Mouse (Mus musculus): ENCODE data around the gene Serpina16. TPM values are rescaled to one million over a fixed set of nuclear protein-coding genes. Genes with fewer than 3 reads are reported as not detected.

The Serpina16 gene
- polyA plus RNA-seq, 1 experiment from 2014 or later, result not detected

DNA sequence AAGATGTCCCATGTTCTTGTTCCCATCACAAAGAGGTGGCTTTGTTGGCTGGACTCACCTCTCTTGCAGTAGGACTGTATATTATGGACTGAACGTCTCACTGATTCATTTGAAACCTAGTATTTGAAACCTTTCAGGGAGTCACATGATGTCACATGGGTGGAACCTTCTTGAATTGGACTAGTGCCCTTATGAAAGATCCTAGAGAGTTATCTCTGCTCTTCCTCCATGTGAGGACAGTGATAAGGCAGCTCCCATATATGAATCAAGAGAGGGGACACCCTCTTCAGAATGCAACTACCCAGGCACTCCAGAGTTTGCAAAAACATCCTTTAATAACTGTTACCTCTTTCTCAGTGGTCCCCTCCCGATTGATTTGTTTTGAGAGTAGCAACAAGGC, 29.6 kb downstream of the Serpina16 start:
- Histone ChIP-seq H3K36me3 (ENCODE audit: control insufficient read depth, insufficient read depth, low read length) (no peaks in the 10 kb centered on the region), H3K9ac (ENCODE audit: low read depth, low read length) (no peak overlapping the region), H3K27me3 (ENCODE audit: control insufficient read depth, insufficient read depth, low read depth, low read length) (no peaks in the 10 kb centered on the region), H3K4me2 (ENCODE audit: low read length) (no peak overlapping the region), H3K4me3 (ENCODE audit: low read depth, low read length) (no peak overlapping the region), H3K27ac (ENCODE audit: low read length) (no peak overlapping the region), H3K4me1 (ENCODE audit: control insufficient read depth, insufficient read depth, low read length) (no peaks in the 10 kb centered on the region), H3K9me3 (replicated peaks; ENCODE audit: control insufficient read depth, low read length, poor library complexity, severe bottlenecking) (no peaks in the 10 kb centered on the region)
- WGBS, result 79% methylated on average over 2 of the region's 2 CpGs
- no peak for ATAC-seq

DNA sequence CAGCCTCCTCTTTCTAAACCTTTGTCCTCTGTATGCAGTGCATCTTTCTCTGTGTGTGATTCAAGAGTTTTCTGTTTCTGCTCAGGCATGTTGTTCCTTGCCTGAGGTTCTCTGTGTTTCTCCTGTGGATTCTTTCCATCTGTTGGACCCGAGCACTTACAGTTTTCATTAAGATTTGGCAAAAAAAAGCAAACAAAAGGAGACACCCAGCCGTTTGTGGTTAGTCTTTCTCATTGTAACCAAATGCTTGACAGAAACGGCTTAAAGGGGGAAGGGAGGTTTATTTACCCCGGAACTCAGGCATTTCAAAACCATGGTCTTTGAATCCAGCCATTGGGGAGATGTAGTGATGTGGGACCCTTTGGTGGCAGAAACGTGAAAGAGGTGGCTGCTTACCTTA, 31.3 kb downstream of the Serpina16 start:
- Histone ChIP-seq H3K36me3 (ENCODE audit: control insufficient read depth, insufficient read depth, low read length) (no peaks in the 10 kb centered on the region), H3K27me3 (ENCODE audit: control insufficient read depth, insufficient read depth, low read depth, low read length) (no peaks in the 10 kb centered on the region), H3K9ac (ENCODE audit: low read depth, low read length) (no peak overlapping the region), H3K4me1 (ENCODE audit: control insufficient read depth, insufficient read depth, low read length) (no peaks in the 10 kb centered on the region), H3K27ac (ENCODE audit: low read length) (no peak overlapping the region), H3K4me3 (ENCODE audit: low read depth, low read length) (no peak overlapping the region), H3K4me2 (ENCODE audit: low read length) (no peak overlapping the region), H3K9me3 (replicated peaks; ENCODE audit: control insufficient read depth, low read length, poor library complexity, severe bottlenecking) (no peaks in the 10 kb centered on the region)
- no peak for ATAC-seq
- WGBS, result 39% methylated on average over 5 of the region's 5 CpGs

DNA sequence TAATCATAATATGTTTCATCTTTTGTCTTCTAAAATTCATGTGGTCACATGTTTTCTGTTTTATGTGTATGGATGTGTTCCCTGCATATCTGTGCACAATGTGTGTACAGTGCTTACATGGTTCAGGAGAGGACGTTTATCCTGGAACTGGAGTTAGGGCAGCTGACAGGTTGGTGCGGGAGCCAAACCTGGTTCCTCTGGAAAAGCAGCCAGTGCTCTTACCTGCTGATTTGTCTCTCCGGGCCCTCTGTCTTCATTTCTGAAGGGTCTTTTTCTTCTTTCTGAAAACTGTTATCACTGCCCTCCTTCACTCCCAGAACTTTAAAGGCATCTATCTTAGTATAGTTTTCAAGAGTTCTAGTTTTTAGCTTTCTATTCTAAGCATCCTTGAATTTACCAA, 32.1 kb downstream of the Serpina16 start:
- H3K27me3 ChIP-seq (ENCODE audit: control insufficient read depth, insufficient read depth, low read depth, low read length), result no peaks in the 10 kb centered on the region
- no peak overlapping the region for H3K9ac ChIP-seq (ENCODE audit: low read depth, low read length)
- WGBS, result 83% methylated on average over 3 of the region's 3 CpGs
- no peaks in the 10 kb centered on the region for H3K36me3 ChIP-seq (ENCODE audit: control insufficient read depth, insufficient read depth, low read length)
- no peaks in the 10 kb centered on the region for H3K4me1 ChIP-seq (ENCODE audit: control insufficient read depth, insufficient read depth, low read length)
- ATAC-seq, result no peak
- H3K27ac ChIP-seq (ENCODE audit: low read length), result no peak overlapping the region
- H3K4me3 ChIP-seq (ENCODE audit: low read depth, low read length), result no peak overlapping the region
- no peak overlapping the region for H3K4me2 ChIP-seq (ENCODE audit: low read length)
- no peaks in the 10 kb centered on the region for H3K9me3 ChIP-seq (replicated peaks; ENCODE audit: control insufficient read depth, low read length, poor library complexity, severe bottlenecking)

DNA sequence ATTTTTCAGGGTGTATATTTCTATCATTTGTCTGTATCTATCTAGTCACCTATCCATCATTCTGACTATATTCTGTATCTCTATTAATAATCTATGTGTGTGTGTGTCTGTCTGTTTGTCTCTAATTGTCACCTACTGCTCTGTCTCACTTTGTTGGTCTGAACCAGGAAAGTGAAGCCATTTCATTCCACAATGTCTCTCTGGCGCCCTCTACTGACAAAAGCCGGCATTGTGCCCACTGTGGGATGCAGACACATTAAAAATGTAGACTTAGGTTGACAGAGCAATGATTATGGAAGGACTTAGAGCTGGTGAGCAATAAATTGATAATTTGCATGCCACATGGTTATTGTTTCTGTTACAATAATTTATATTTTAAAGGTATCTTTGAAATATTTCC, 32.6 kb downstream of the Serpina16 start:
- 1% methylated on average over 2 of the region's 2 CpGs for WGBS
- peak; percentile 80 for ATAC-seq

DNA sequence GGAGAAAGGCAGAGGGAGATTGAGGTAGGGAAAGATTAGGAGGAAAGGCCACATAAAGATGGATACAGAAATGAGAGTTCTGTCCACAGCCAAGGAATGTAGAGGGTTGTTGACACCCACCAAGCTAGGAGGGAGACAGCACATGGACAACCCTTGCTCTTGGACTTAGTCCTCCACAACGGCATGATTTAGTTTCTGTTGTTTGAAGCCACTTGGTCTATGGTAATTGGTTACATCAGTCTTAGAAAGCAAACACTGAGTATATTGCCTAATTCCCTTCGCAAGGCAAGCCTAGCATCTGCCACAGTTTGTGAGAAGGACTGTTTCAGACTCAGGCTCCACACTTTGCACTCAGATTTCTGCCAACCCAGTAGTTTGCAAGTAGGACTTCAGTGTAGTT, 40.1 kb downstream of the Serpina16 start:
- Histone ChIP-seq H3K27me3 (ENCODE audit: control insufficient read depth, insufficient read depth, low read depth, low read length) (no peaks in the 10 kb centered on the region), H3K4me2 (ENCODE audit: low read length) (no peak overlapping the region), H3K9me3 (replicated peaks; ENCODE audit: control insufficient read depth, low read length, poor library complexity, severe bottlenecking) (no peaks in the 10 kb centered on the region), H3K4me3 (ENCODE audit: low read depth, low read length) (no peak overlapping the region), H3K27ac (ENCODE audit: low read length) (no peak overlapping the region), H3K4me1 (ENCODE audit: control insufficient read depth, insufficient read depth, low read length) (no peaks in the 10 kb centered on the region), H3K36me3 (ENCODE audit: control insufficient read depth, insufficient read depth, low read length) (no peaks in the 10 kb centered on the region), H3K9ac (ENCODE audit: low read depth, low read length) (no peak overlapping the region)
- WGBS, result 80% methylated on average over 2 of the region's 2 CpGs
- ATAC-seq, result no peak

More for the DNA sequence above, 32.6 kb downstream of the Serpina16 start:
- Histone ChIP-seq H3K9me3 (replicated peaks; ENCODE audit: control insufficient read depth, low read length, poor library complexity, severe bottlenecking) (no peaks in the 10 kb centered on the region), H3K9ac (ENCODE audit: low read depth, low read length) (no peak overlapping the region), H3K27me3 (ENCODE audit: control insufficient read depth, insufficient read depth, low read depth, low read length) (no peaks in the 10 kb centered on the region), H3K36me3 (ENCODE audit: control insufficient read depth, insufficient read depth, low read length) (no peaks in the 10 kb centered on the region), H3K4me2 (ENCODE audit: low read length) (no peak overlapping the region), H3K4me3 (ENCODE audit: low read depth, low read length) (no peak overlapping the region), H3K4me1 (ENCODE audit: control insufficient read depth, insufficient read depth, low read length) (no peaks in the 10 kb centered on the region), H3K27ac (ENCODE audit: low read length) (no peak overlapping the region)

DNA sequence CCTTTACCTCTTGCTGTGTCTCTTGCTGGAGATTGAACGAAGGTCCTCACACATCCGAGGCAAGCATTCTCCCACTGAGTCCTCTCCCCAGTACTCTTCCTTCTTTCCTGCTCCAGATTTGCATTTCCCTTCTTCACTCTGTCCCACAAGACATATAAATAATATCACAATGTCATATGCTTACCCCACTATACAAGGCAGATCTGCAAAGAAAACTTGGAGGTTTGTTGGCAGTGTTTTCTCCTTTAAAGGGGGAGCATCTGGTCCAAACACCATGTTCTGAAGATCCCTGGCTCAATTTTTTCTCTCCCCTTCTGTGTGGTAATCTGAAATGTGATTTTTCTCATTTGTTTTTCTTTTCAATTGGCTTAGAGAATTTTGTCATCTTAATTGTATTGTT, 41.5 kb downstream of the Serpina16 start:
- Histone ChIP-seq H3K4me2 (ENCODE audit: low read length) (no peak overlapping the region), H3K36me3 (ENCODE audit: control insufficient read depth, insufficient read depth, low read length) (no peaks in the 10 kb centered on the region), H3K9me3 (replicated peaks; ENCODE audit: control insufficient read depth, low read length, poor library complexity, severe bottlenecking) (no peaks in the 10 kb centered on the region), H3K4me1 (ENCODE audit: control insufficient read depth, insufficient read depth, low read length) (no peaks in the 10 kb centered on the region), H3K27ac (ENCODE audit: low read length) (no peak overlapping the region), H3K4me3 (ENCODE audit: low read depth, low read length) (no peak overlapping the region), H3K9ac (ENCODE audit: low read depth, low read length) (no peak overlapping the region), H3K27me3 (ENCODE audit: control insufficient read depth, insufficient read depth, low read depth, low read length) (no peaks in the 10 kb centered on the region)
- ATAC-seq, result no peak
- WGBS, result 79% methylated on average over 2 of the region's 2 CpGs

DNA sequence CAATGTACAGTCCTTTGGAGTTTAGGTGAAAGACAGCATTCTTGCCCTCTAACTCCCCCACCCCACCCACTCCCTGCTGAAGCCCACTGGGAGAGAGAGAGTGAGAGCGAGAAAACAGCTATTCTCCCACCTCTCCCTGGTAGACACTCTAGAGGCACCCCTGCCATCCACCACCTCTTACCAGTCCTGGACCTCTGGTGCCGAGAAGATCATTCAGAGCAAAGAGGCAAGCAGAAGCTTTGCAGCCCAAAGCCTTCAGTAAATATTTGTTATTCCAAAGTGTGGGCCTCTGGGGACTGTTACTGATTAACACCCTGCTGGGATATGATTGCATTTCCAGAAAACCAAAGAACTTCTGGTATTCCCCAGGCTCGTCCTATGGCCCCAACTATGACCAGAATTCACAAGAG, 44.7 kb downstream of the Serpina16 start, which contains the start of gene Serpina10:
Serpina10 (minus strand) TSS at position 242 of the 410 bp plus-strand sequence.
- 75% methylated on average over 3 of the region's 3 CpGs for WGBS
- Histone ChIP-seq H3K36me3 (ENCODE audit: control insufficient read depth, insufficient read depth, low read length) (no peaks in the 10 kb centered on the region), H3K27ac (ENCODE audit: low read length) (no peak within 1 kb of the TSS), H3K27me3 (ENCODE audit: control insufficient read depth, insufficient read depth, low read depth, low read length) (no peaks in the 10 kb centered on the region), H3K9me3 (replicated peaks; ENCODE audit: control insufficient read depth, low read length, poor library complexity, severe bottlenecking) (no peaks in the 10 kb centered on the region), H3K4me2 (ENCODE audit: low read length) (no peak within 1 kb of the TSS), H3K4me1 (ENCODE audit: control insufficient read depth, insufficient read depth, low read length) (no peaks in the 10 kb centered on the region), H3K9ac (ENCODE audit: low read depth, low read length) (no peak within 1 kb of the TSS), H3K4me3 (ENCODE audit: low read depth, low read length) (no peak within 1 kb of the TSS)
- no peak for ATAC-seq

Other genes starting within 250 kb of the Serpina16 start
- 10.0 and 12.3 TPM in 2 replicates for gene Ifi27, start 241.9 kb downstream of the Serpina16 start, polyA plus RNA-seq (2015; fragmentation: Nextera tagmentation; extraction: Ambion mirVana)
- 1.6 and 2.3 TPM in 2 replicates for gene Ifi27l2a, start 232.5 kb downstream of the Serpina16 start, polyA plus RNA-seq (2015; fragmentation: Nextera tagmentation; extraction: Ambion mirVana)
- gene Ifi27l2b, start 218.9 kb downstream of the Serpina16 start, polyA plus RNA-seq (2015; fragmentation: Nextera tagmentation; extraction: Ambion mirVana), result not detected in 2 replicates
- gene Ppp4r4, start 143.9 kb downstream of the Serpina16 start, polyA plus RNA-seq (2015; fragmentation: Nextera tagmentation; extraction: Ambion mirVana), result 2.8 and 3.6 TPM in 2 replicates
- not detected in 2 replicates for gene Serpina10, start 44.7 kb downstream of the Serpina16 start, polyA plus RNA-seq (2015; fragmentation: Nextera tagmentation; extraction: Ambion mirVana)
- not detected in 2 replicates for gene Serpina6, start 18.9 kb downstream of the Serpina16 start, polyA plus RNA-seq (2015; fragmentation: Nextera tagmentation; extraction: Ambion mirVana)
- not detected in 2 replicates for gene Serpina1f, start 19.4 kb upstream of the Serpina16 start, polyA plus RNA-seq (2015; fragmentation: Nextera tagmentation; extraction: Ambion mirVana)
- not detected in 2 replicates for gene Serpina1d, start 97.5 kb upstream of the Serpina16 start, polyA plus RNA-seq (2015; fragmentation: Nextera tagmentation; extraction: Ambion mirVana)
- gene Serpina1b, start 154.2 kb upstream of the Serpina16 start, polyA plus RNA-seq (2015; fragmentation: Nextera tagmentation; extraction: Ambion mirVana), result not detected in 2 replicates
- not detected in 2 replicates for gene Serpina1a, start 187.4 kb upstream of the Serpina16 start, polyA plus RNA-seq (2015; fragmentation: Nextera tagmentation; extraction: Ambion mirVana)
- not detected in 2 replicates for gene Serpina1c, start 228.7 kb upstream of the Serpina16 start, polyA plus RNA-seq (2015; fragmentation: Nextera tagmentation; extraction: Ambion mirVana)

Data from midbrain, embryonic 16.5 days (tissue).